Mouse (Mus musculus) heart, embryonic 13.5 days (tissue): Measurements from ENCODE around the gene Hirip3. TPM values are rescaled to one million over a fixed set of nuclear protein-coding genes. Genes with fewer than 3 reads are reported as not detected.
"Not testable (repeated sequence)": the region's sequence is repeated elsewhere in the genome, so short reads cannot be mapped to it uniquely, and the experiment has no call there.

Source experiments
- ATAC-seq: fragments of 200-750 bp; cut with Nextera tagmentation; 2 replicates; pipeline ENCODE4 v1.8.0; 2017; ENCODE audit warnings: moderate TSS enrichment; ENCODE audit not compliant: insufficient number of reproducible peaks, low FRiP score, low TSS enrichment; ENCODE audit errors: extremely low read depth
- H3K27ac ChIP-seq: fragments of 300-500 bp; sonication (generic); replicated peaks from 2 replicates; pipeline ENCODE4 v1.5.1; 2015; ENCODE audit warnings: moderate library complexity, mild to moderate bottlenecking, inconsistent platforms
- H3K27me3 ChIP-seq: fragments of 300-500 bp; sonication (generic); replicated peaks from 2 replicates; pipeline ENCODE4 v1.6.1; 2015; ENCODE audit warnings: mild to moderate bottlenecking, inconsistent platforms
- H3K36me3 ChIP-seq: fragments of 300-500 bp; sonication (generic); 2 replicates; pipeline ENCODE4 v1.6.1; 2015; ENCODE audit warnings: mild to moderate bottlenecking, inconsistent platforms
- H3K4me1 ChIP-seq: fragments of 300-500 bp; sonication (generic); 2 replicates; pipeline ENCODE4 v1.6.1; 2015; ENCODE audit warnings: inconsistent platforms
- H3K4me2 ChIP-seq: fragments of 300-500 bp; sonication (generic); 2 replicates; pipeline ENCODE4 v1.6.1; 2015; ENCODE audit warnings: inconsistent platforms, mild to moderate bottlenecking, moderate library complexity
- H3K4me3 ChIP-seq: fragments of 300-500 bp; sonication (generic); 2 replicates; pipeline ENCODE4 v1.5.1; 2015; ENCODE audit warnings: moderate library complexity, mild to moderate bottlenecking, inconsistent platforms
- H3K9ac ChIP-seq: fragments of 300-500 bp; sonication (generic); 2 replicates; pipeline ENCODE4 v1.6.1; 2015; ENCODE audit warnings: inconsistent platforms, mild to moderate bottlenecking, moderate library complexity
- H3K9me3 ChIP-seq: fragments of 300-500 bp; sonication (generic); 2 replicates; pipeline ENCODE4 v1.6.1; 2016; ENCODE audit warnings: inconsistent platforms
- WGBS: fragments of 180-500 bp; shearing (Covaris S2); methylation state at CpG from one replicate; pipeline ENCODE4 v1.1.7; 2015; ENCODE audit warnings: mixed read lengths; 5-methylcytosine and 5-hydroxymethylcytosine counted together
- polyA plus RNA-seq: library from polyadenylated mRNA; unstranded; fragments of >200 nt; fragmentation: Nextera tagmentation; extraction: Ambion mirVana; gene quantifications from 2 replicates; pipeline ENCODE4 v1.2.1, GENCODE M21; 2015

Hirip3 gene
- polyA plus RNA-seq, 1 experiment from 2014 or later = 18.8 TPM

DNA sequence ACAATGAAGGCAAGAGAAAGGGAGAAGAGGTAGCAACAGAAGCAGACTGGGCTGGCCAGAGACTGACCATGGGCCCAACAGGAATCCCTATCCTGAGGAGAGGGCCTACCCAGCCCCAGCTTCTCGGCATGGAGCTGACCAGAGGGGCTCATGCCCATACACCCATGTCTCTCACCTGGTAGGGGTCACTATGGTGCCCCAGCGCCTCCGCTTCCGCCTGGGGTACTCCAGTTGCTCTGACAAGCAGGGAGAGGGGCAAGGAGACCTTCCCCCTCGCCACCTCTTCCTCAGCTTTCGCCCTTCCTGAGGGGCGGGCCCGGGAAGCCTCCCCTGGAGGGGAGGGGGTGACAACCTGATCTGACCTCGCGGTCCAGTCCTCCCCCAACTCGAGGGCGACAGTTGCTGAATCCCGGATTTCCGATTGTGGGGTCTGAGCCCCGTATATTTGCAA lies 22.0 kb downstream of the Hirip3 start:
- Histone ChIP-seq H3K4me3 (peak overlapping the region; percentile 93), H3K4me1 (peaks cover 47% of the 10 kb centered on the region), H3K27ac (peak overlapping the region; percentile 98), H3K9ac (peak overlapping the region; percentile 98), H3K36me3 (peaks cover 21% of the 10 kb centered on the region), H3K27me3 (no peaks in the 10 kb centered on the region), H3K9me3 (no peaks in the 10 kb centered on the region), H3K4me2 (peak overlapping the region; percentile 100)
- under 1% methylated on average over 15 of the region's 15 CpGs for WGBS
- no peak for ATAC-seq

GRCm38 (mm10) chr7:126884286-126885164 lies 22.8 kb downstream of the Hirip3 start, which contains the start of gene Taok2:
Taok2 (minus strand) TSS chr7:126884703.
- Histone ChIP-seq H3K4me1 (peaks cover 47% of the 10 kb centered on the region), H3K27ac (peak within 1 kb of the TSS; percentile 98), H3K36me3 (peaks cover 13% of the 10 kb centered on the region), H3K9me3 (no peaks in the 10 kb centered on the region), H3K4me2 (peak within 1 kb of the TSS; percentile 100), H3K4me3 (peak within 1 kb of the TSS; percentile 93), H3K27me3 (no peaks in the 10 kb centered on the region), H3K9ac (peak within 1 kb of the TSS; percentile 98)
- WGBS = under 1% methylated on average over 56 of the region's 56 CpGs
- ATAC-seq = peak; percentile 93

DNA sequence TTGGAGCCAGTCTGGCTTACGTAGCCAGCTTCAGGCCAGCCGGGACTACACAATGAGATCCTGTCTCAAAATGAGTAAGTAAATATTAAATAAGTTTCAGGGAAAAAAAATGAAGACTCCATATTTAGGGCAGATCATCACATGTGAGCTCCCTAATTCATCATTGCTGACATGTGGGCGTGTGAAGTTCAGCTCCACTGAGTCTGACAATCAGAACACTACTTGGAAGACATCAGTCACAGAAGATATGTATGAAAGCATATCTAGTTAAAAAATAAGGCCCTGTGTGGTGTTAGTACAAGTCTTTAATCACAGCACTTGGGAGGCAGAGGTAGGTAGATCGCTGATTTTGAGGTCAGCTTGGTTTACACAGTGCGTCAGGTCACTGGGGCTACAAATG lies 25.5 kb downstream of the Hirip3 start:
- Histone ChIP-seq H3K27ac (no peak overlapping the region), H3K4me3 (no peak overlapping the region), H3K4me1 (peaks cover 23% of the 10 kb centered on the region), H3K36me3 (peaks cover 20% of the 10 kb centered on the region), H3K9ac (no peak overlapping the region), H3K27me3 (no peaks in the 10 kb centered on the region), H3K4me2 (no peak overlapping the region), H3K9me3 (no peaks in the 10 kb centered on the region)
- ATAC-seq = no peak
- WGBS = 75% methylated on average over 5 of the region's 5 CpGs

- Histone ChIP-seq H3K36me3 (peaks cover 24% of the 10 kb centered on the region), H3K4me1 (peaks cover 8% of the 10 kb centered on the region), H3K4me2 (no peak overlapping the region), H3K27ac (no peak overlapping the region), H3K27me3 (no peaks in the 10 kb centered on the region), H3K9me3 (no peaks in the 10 kb centered on the region), H3K4me3 (no peak overlapping the region), H3K9ac (no peak overlapping the region)
- ATAC-seq = no peak
- 30% methylated on average over 7 of the region's 7 CpGs for WGBS
Measured at GRCm38 (mm10) chr7:126888852-126889251, 27.1 kb downstream of the Hirip3 start.

GRCm38 (mm10) chr7:126896912-126897311 lies 35.1 kb downstream of the Hirip3 start:
- Histone ChIP-seq H3K9ac (peak overlapping the region; percentile 92; the same call in 1 of the 2 replicates), H3K36me3 (peaks cover 4% of the 10 kb centered on the region), H3K4me1 (peaks cover 17% of the 10 kb centered on the region), H3K4me3 (no peak overlapping the region), H3K9me3 (no peaks in the 10 kb centered on the region), H3K4me2 (peak overlapping the region; percentile 88), H3K27me3 (no peaks in the 10 kb centered on the region), H3K27ac (peak overlapping the region; percentile 78)
- 82% methylated on average over 5 of the region's 5 CpGs for WGBS
- 0 out of 2 replicates have a peak, but pooled peaks have one; percentile 26 for ATAC-seq

DNA sequence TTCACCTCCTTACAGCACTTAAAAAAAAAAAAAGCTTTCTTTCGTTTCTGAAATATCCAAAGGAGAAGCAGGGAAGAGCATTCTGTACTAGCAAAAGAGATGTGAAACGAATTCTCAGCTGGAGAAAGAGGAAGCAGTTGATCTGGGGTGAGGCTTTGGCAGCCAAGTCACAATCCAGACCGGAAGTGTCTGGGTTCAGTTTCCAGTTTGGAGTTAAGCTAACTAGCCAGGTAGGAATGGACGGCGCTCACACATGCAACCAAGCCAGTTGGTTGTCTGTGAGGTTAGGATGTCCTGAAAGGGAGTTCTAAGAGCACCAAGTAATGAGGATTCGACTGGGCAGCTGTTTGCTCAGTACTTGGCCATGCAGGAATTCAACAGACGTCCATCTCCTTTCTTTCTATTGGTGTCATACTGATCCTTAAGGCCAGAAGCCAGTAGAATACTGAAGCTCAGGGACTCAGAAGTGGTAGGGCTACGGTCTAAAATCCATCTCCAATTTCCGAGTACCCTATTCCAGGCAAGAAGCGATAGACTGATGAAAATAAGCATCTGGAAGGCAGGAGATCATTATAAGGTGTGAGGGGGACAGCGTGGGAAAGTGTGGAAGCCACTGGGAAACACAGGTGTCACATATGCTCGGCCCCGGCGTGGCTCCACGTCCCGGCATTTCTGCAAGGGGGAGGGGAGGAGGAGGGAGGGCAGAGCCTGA lies 35.8 kb downstream of the Hirip3 start:
- Histone ChIP-seq H3K4me2 (peak overlapping the region; percentile 88), H3K9ac (peak overlapping the region; percentile 92), H3K9me3 (no peaks in the 10 kb centered on the region), H3K27ac (peak overlapping the region; percentile 78), H3K27me3 (no peaks in the 10 kb centered on the region), H3K4me1 (peaks cover 17% of the 10 kb centered on the region), H3K36me3 (0 out of 2 replicates have a peak, but pooled peaks cover 3% of the 10 kb centered on the region), H3K4me3 (peak overlapping the region; percentile 75)
- ATAC-seq = no peak
- 19% methylated on average over 16 of the region's 16 CpGs for WGBS

GRCm38 (mm10) chr7:126898102-126898990 lies 36.6 kb downstream of the Hirip3 start:
- Histone ChIP-seq H3K9me3 (no peaks in the 10 kb centered on the region), H3K4me1 (peaks cover 17% of the 10 kb centered on the region), H3K9ac (peak overlapping the region; percentile 92), H3K36me3 (no peaks in the 10 kb centered on the region), H3K27ac (peak overlapping the region; percentile 78), H3K4me3 (peak overlapping the region; percentile 75), H3K4me2 (peak overlapping the region; percentile 88), H3K27me3 (no peaks in the 10 kb centered on the region)
- WGBS = 10% methylated on average over 37 of the region's 37 CpGs
- ATAC-seq = peak; percentile 95

DNA sequence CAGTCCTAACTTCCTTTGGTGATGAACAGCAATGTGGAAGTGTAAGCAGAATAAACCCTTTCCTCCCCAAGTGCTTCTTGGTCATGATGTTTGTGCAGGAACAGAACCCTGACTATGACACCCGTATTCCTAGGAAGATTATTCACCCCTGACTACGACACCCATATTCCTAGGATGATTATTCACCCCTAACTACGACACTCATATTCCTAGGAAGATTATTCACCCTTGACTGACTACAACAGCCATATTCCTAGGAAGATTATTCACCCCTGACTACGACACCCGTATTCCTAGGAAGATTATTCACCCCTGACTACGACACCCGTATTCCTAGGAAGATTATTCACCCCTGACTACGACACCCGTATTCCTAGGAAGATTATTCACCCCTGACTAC lies 38.0 kb downstream of the Hirip3 start:
- WGBS = 78% methylated on average over 8 of the region's 9 CpGs
- H3K36me3 ChIP-seq, ATAC-seq, H3K9ac ChIP-seq, H3K4me3 ChIP-seq, H3K27me3 ChIP-seq, H3K27ac ChIP-seq, H3K9me3 ChIP-seq, H3K4me2 ChIP-seq: not testable (repeated sequence)
- peaks cover 17% of the 10 kb centered on the region for H3K4me1 ChIP-seq

- Histone ChIP-seq H3K9me3 (no peaks in the 10 kb centered on the region), H3K27me3 (no peaks in the 10 kb centered on the region), H3K4me1 (no peaks in the 10 kb centered on the region), H3K9ac (no peak overlapping the region), H3K27ac (no peak overlapping the region), H3K4me2 (no peak overlapping the region), H3K4me3 (no peak overlapping the region), H3K36me3 (no peaks in the 10 kb centered on the region)
- 64% methylated on average over 3 of the region's 3 CpGs for WGBS
- ATAC-seq = no peak
Measured at GRCm38 (mm10) chr7:126905590-126905989, 43.8 kb downstream of the Hirip3 start.

- WGBS = 75% methylated on average over 3 of the region's 3 CpGs
Measured at GRCm38 (mm10) chr7:126914844-126915243, 53.1 kb downstream of the Hirip3 start.

More at GRCm38 (mm10) chr7:126914844-126915243, 53.1 kb downstream of the Hirip3 start:
- no peak for ATAC-seq
- H3K4me3 ChIP-seq = no peak overlapping the region
- H3K27ac ChIP-seq = no peak overlapping the region
- no peaks in the 10 kb centered on the region for H3K4me1 ChIP-seq
- no peaks in the 10 kb centered on the region for H3K36me3 ChIP-seq
- H3K27me3 ChIP-seq = no peaks in the 10 kb centered on the region
- H3K9ac ChIP-seq = no peak overlapping the region
- H3K9me3 ChIP-seq = no peaks in the 10 kb centered on the region
- no peak overlapping the region for H3K4me2 ChIP-seq
